Mouse (Mus musculus): ENCODE measurements at regions not wholly inside any gene's neighbourhood (a gene's known extent, or its start where the extent isn't known, plus 50 kb on each side); places are given as distances from the start of the nearest gene placed in this dataset.

GRCm38 (mm10) chr16:95831566-95832345 is 129.9 kb downstream of the Ets2 start:
- Histone ChIP-seq H3K4me3 (ENCODE audit: low read length) (no peak overlapping the region), H3K4me1 (ENCODE audit: control insufficient read depth, insufficient read depth, low read length) (peaks cover 39% of the 10 kb centered on the region), H3K9ac (ENCODE audit: low read depth, low read length) (peak overlapping the region; percentile 23; the same call in 1 of the 2 replicates), H3K4me2 (replicated peaks; ENCODE audit: low read depth, low read length) (no peak overlapping the region; the same call in 1 of the 2 replicates), H3K27ac (ENCODE audit: low read depth, low read length) (peak overlapping the region; percentile 53), H3K9me3 (ENCODE audit: control insufficient read depth, low read length) (no peaks in the 10 kb centered on the region), H3K27me3 (ENCODE audit: control insufficient read depth, insufficient read depth, low read length) (no peaks in the 10 kb centered on the region), H3K36me3 (ENCODE audit: control insufficient read depth, insufficient read depth, low read length) (no peaks in the 10 kb centered on the region)
- whole genome bisulfite sequencing: 14% methylated on average over 11 of the region's 11 CpGs
- peak; percentile 73 for ATAC-seq (ENCODE audit: low FRiP score, low TSS enrichment)

- Histone ChIP-seq H3K27me3 (ENCODE audit: control insufficient read depth, insufficient read depth, low read length) (no peaks in the 10 kb centered on the region), H3K4me1 (ENCODE audit: control insufficient read depth, insufficient read depth, low read length) (peaks cover 33% of the 10 kb centered on the region), H3K4me3 (ENCODE audit: low read length) (no peak overlapping the region), H3K9ac (ENCODE audit: low read depth, low read length) (no peak overlapping the region), H3K36me3 (ENCODE audit: control insufficient read depth, insufficient read depth, low read length) (no peaks in the 10 kb centered on the region), H3K27ac (ENCODE audit: low read depth, low read length) (0 out of 2 replicates have a peak overlapping the region, but pooled peaks have one; percentile 42), H3K4me2 (replicated peaks; ENCODE audit: low read depth, low read length) (no peak overlapping the region), H3K9me3 (ENCODE audit: control insufficient read depth, low read length) (no peaks in the 10 kb centered on the region)
- WGBS: 63% methylated on average over 6 of the region's 6 CpGs
- ATAC-seq (ENCODE audit: low FRiP score, low TSS enrichment): no peak
Observed at GRCm38 (mm10) chr16:95827402-95827737, 125.5 kb downstream of the Ets2 start.

GRCm38 (mm10) chr16:95826681-95827401 is 125.0 kb downstream of the Ets2 start:
- Histone ChIP-seq H3K27ac (ENCODE audit: low read depth, low read length) (peak overlapping the region; percentile 42; the same call in 1 of the 2 replicates), H3K36me3 (ENCODE audit: control insufficient read depth, insufficient read depth, low read length) (no peaks in the 10 kb centered on the region), H3K4me1 (ENCODE audit: control insufficient read depth, insufficient read depth, low read length) (peaks cover 28% of the 10 kb centered on the region), H3K9ac (ENCODE audit: low read depth, low read length) (no peak overlapping the region), H3K4me3 (ENCODE audit: low read length) (no peak overlapping the region), H3K27me3 (ENCODE audit: control insufficient read depth, insufficient read depth, low read length) (no peaks in the 10 kb centered on the region), H3K4me2 (replicated peaks; ENCODE audit: low read depth, low read length) (no peak overlapping the region), H3K9me3 (ENCODE audit: control insufficient read depth, low read length) (no peaks in the 10 kb centered on the region)
- peak; percentile 76 for ATAC-seq (ENCODE audit: low FRiP score, low TSS enrichment)
- WGBS: 48% methylated on average over 5 of the region's 5 CpGs

GRCm38 (mm10) chr16:95825723-95826122 is 123.8 kb downstream of the Ets2 start:
- 28% methylated on average over 5 of the region's 5 CpGs for WGBS
- H3K4me2 ChIP-seq (replicated peaks; ENCODE audit: low read depth, low read length): no peak overlapping the region

GRCm38 (mm10) chr16:95824720-95825534 is 123.1 kb downstream of the Ets2 start:
- 5% methylated on average over 7 of the region's 7 CpGs for WGBS
- Histone ChIP-seq H3K4me1 (ENCODE audit: control insufficient read depth, insufficient read depth, low read length) (peaks cover 21% of the 10 kb centered on the region), H3K4me3 (ENCODE audit: low read length) (no peak overlapping the region), H3K9me3 (ENCODE audit: control insufficient read depth, low read length) (no peaks in the 10 kb centered on the region), H3K27me3 (ENCODE audit: control insufficient read depth, insufficient read depth, low read length) (no peaks in the 10 kb centered on the region), H3K4me2 (replicated peaks; ENCODE audit: low read depth, low read length) (peak overlapping the region; percentile 5; the same call in 1 of the 2 replicates), H3K36me3 (ENCODE audit: control insufficient read depth, insufficient read depth, low read length) (no peaks in the 10 kb centered on the region), H3K27ac (ENCODE audit: low read depth, low read length) (peak overlapping the region; percentile 79), H3K9ac (ENCODE audit: low read depth, low read length) (no peak overlapping the region)
- peak; percentile 79 for ATAC-seq (ENCODE audit: low FRiP score, low TSS enrichment)

More at GRCm38 (mm10) chr16:95825723-95826122, 123.8 kb downstream of the Ets2 start:
- H3K4me1 ChIP-seq (ENCODE audit: control insufficient read depth, insufficient read depth, low read length): peaks cover 21% of the 10 kb centered on the region
- H3K9me3 ChIP-seq (ENCODE audit: control insufficient read depth, low read length): no peaks in the 10 kb centered on the region
- ATAC-seq (ENCODE audit: low FRiP score, low TSS enrichment): no peak
- no peak overlapping the region for H3K9ac ChIP-seq (ENCODE audit: low read depth, low read length)
- no peaks in the 10 kb centered on the region for H3K27me3 ChIP-seq (ENCODE audit: control insufficient read depth, insufficient read depth, low read length)
- H3K4me3 ChIP-seq (ENCODE audit: low read length): no peak overlapping the region
- H3K36me3 ChIP-seq (ENCODE audit: control insufficient read depth, insufficient read depth, low read length): no peaks in the 10 kb centered on the region
- peak overlapping the region; percentile 73 for H3K27ac ChIP-seq (ENCODE audit: low read depth, low read length)

- ATAC-seq (ENCODE audit: low FRiP score, low TSS enrichment): no peak
- peaks cover 21% of the 10 kb centered on the region for H3K4me1 ChIP-seq (ENCODE audit: control insufficient read depth, insufficient read depth, low read length)
- H3K4me3 ChIP-seq (ENCODE audit: low read length): no peak overlapping the region
- no peaks in the 10 kb centered on the region for H3K36me3 ChIP-seq (ENCODE audit: control insufficient read depth, insufficient read depth, low read length)
- no peaks in the 10 kb centered on the region for H3K27me3 ChIP-seq (ENCODE audit: control insufficient read depth, insufficient read depth, low read length)
- H3K9me3 ChIP-seq (ENCODE audit: control insufficient read depth, low read length): no peaks in the 10 kb centered on the region
- 25% methylated on average over 6 of the region's 6 CpGs for WGBS
- H3K4me2 ChIP-seq (replicated peaks; ENCODE audit: low read depth, low read length): no peak overlapping the region
- peak overlapping the region; percentile 79; the same call in 1 of the 2 replicates for H3K27ac ChIP-seq (ENCODE audit: low read depth, low read length)
- no peak overlapping the region for H3K9ac ChIP-seq (ENCODE audit: low read depth, low read length)
Observed at GRCm38 (mm10) chr16:95823803-95824202, 121.9 kb downstream of the Ets2 start.

- 84% methylated on average over 7 of the region's 7 CpGs for WGBS
Observed at GRCm38 (mm10) chr16:95821080-95821479, 119.2 kb downstream of the Ets2 start.

GRCm38 (mm10) chr16:95820606-95821005 is 118.7 kb downstream of the Ets2 start:
- 48% methylated on average over 8 of the region's 8 CpGs for WGBS
- Histone ChIP-seq H3K4me1 (ENCODE audit: control insufficient read depth, insufficient read depth, low read length) (peaks cover 20% of the 10 kb centered on the region), H3K9me3 (ENCODE audit: control insufficient read depth, low read length) (peaks cover 8% of the 10 kb centered on the region; the same call in 1 of the 2 replicates), H3K4me2 (replicated peaks; ENCODE audit: low read depth, low read length) (no peak overlapping the region), H3K9ac (ENCODE audit: low read depth, low read length) (no peak overlapping the region), H3K4me3 (ENCODE audit: low read length) (no peak overlapping the region), H3K27ac (ENCODE audit: low read depth, low read length) (no peak overlapping the region), H3K27me3 (ENCODE audit: control insufficient read depth, insufficient read depth, low read length) (no peaks in the 10 kb centered on the region), H3K36me3 (ENCODE audit: control insufficient read depth, insufficient read depth, low read length) (no peaks in the 10 kb centered on the region)
- ATAC-seq (ENCODE audit: low FRiP score, low TSS enrichment): no peak

More at GRCm38 (mm10) chr16:95821080-95821479, 119.2 kb downstream of the Ets2 start:
- Histone ChIP-seq H3K4me1 (ENCODE audit: control insufficient read depth, insufficient read depth, low read length) (peaks cover 21% of the 10 kb centered on the region), H3K27me3 (ENCODE audit: control insufficient read depth, insufficient read depth, low read length) (no peaks in the 10 kb centered on the region), H3K4me3 (ENCODE audit: low read length) (no peak overlapping the region), H3K9me3 (ENCODE audit: control insufficient read depth, low read length) (peaks cover 8% of the 10 kb centered on the region; the same call in 1 of the 2 replicates), H3K36me3 (ENCODE audit: control insufficient read depth, insufficient read depth, low read length) (no peaks in the 10 kb centered on the region), H3K9ac (ENCODE audit: low read depth, low read length) (no peak overlapping the region), H3K27ac (ENCODE audit: low read depth, low read length) (no peak overlapping the region), H3K4me2 (replicated peaks; ENCODE audit: low read depth, low read length) (no peak overlapping the region)
- no peak for ATAC-seq (ENCODE audit: low FRiP score, low TSS enrichment)

Measured in kidney, embryonic 14.5 days (tissue).